Mouse (Mus musculus): ENCODE results near the gene Vmo1.
"Not testable (repeated sequence)": the region's sequence is repeated elsewhere in the genome, so short reads cannot be mapped to it uniquely, and the experiment has no call there.

The Vmo1 gene

DNA sequence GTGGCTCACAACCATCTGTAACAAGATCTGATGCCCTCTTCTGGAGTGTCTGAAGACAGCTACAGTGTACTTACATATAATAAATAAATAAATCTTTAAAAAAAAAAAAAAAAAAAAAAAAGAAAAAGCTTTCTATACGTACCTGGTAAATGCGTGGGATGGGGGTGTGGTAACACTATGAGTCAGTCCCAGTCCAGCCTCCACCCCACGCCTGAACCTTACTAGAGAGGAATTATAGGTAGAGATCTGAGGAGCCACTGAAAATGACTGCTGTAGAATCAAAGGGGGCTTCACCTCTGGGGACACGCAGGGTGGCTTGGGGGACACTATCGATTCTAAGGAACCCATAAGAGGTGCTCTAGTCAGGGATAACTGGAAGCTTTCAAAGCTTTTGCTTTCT lies 41.1 kb downstream of the Vmo1 start:
- in situ Hi-C loops (cut with MboI, MseI) = not testable (repeated sequence)

DNA sequence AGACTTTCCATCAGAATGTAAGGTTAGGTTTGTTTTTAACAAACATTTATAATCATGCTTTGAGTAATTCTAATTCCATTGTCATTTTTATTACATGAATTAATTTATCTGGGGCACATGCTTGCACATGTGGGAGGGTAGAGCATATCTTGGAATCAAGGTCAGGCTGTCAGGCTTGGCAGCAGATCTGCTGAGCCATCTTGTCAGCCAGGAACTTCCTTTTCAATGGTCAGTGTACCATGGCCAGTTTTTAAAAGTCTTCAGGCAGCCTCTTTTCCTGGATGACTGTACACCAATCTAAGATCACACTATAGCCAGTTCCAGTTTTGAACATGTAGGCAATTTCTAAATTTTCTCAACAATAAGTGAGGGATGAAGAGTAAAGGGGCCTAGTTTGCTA lies 41.7 kb downstream of the Vmo1 start:
- in situ Hi-C loops (cut with MboI, MseI) = no loop called here

DNA sequence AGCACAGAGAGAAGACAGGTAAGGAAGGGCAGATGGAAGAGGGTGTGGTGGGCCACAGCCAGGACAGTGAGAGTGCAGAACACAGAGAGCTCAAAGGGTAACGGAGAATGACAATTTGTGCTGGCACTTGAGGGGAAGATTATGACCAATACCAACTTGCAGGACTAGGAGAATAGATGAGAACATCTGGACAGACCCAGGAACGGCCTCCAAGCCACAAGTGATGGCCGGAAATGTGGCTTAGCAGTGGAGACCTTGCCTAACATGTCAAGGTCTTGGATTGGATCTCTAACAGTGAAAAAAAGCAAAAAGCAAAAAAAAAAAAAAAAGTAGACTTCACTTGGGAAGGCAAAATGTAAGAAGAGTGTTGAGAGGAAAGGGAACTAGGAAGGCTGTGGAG lies 44.7 kb downstream of the Vmo1 start:
- in situ Hi-C loops (cut with MboI, MseI) = no loop called here

DNA sequence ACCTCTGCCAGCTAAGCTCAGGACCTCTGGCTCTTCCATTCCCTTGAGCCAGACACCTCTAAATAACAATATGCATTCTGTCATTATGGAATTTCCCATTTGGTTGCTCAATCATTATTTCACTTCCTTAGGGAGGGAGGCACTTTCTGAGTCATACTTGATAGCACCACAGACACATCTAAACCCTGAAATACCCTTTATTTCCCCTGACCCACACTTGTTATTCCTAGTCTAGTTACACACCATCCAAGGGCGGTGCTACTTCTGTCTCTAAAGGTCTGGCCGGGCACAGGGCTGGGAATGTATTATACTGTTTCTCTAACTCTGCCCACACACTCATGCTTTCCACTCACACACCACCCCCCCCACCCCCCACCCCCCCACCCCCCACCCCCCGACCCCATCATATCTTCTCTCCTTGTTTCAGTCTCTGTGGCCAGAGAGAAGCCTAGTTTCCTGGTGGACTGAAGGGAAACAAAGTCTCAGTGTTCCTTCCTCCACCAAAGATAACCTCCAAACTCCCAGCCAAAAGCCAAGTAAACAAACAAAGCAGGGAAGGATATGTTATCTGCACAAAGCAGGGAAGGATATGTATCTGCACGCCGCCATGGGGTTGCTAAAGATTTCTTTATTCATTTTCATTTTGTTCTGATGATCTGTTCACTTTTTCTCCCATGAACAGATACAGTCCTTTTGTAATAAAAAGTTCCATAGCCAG lies 46.4 kb downstream of the Vmo1 start:
- in situ Hi-C loops (cut with MboI, MseI) = no loop called here

DNA sequence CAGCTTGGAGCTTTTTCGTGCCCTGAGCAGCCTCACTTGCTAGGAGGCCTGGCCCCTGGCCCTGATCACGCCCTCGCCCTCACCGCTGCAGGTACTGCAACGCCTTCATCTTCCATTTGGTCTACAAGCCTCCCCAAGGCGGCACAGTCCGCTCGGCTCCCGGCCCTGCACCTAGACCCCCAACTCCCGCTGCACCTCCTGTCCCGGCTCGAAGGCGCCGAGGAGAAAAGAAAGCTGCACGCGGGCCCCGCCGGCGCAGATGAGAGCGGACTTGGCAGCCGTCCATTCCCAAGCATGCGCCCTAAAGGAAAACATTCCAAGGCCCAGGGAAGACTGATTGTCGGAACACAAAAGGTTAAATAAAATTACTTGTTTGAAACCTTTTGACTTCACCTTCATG lies 48.6 kb downstream of the Vmo1 start:
- in situ Hi-C loops (cut with MboI, MseI) = no loop called here

DNA sequence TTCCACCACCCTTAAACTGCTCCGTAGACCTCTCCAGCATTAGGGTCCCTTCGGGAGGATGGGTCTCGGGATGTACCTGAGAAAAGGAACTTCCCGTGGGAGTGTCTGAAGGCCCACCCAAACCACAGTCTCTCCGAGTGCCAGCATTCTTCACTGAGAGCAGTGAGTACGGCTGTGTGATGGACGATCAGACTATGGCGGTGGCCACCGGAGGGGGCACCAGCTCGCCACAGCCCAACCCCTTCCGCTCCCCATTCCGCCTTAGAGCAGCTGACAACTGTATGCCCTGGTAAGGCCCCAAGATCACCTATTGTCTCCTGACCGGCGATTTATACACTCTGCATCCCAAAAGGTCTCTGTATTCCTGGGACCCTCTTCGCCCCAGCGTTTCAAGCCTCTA lies 49.2 kb downstream of the Vmo1 start:
- in situ Hi-C loops (cut with MboI, MseI) = no loop called here

DNA sequence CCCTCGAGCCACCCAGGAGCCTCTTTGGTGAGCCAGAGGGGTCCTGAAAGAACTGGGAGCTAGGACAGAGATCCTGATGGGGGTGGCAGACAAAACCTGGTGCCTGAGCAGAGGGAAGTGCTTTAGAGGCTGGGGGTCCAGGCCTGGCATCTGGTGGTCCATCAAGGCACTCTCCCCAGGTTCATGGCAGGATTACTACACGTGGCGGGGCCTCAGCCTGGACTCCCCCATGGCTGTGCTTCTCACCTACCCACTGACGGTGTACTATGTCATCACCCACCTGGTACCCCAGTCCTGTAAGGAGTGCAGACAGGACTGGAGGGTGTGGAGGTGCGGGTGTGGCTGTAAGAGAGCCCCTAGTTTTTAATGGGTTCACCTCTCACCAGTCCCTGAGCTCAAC lies 50.4 kb downstream of the Vmo1 start:
- in situ Hi-C loops (cut with MboI, MseI) = no loop called here
